In genomic region chr15:18975041-18975440, GRCm38 (mm10) we compare ENCODE assay signal across 17 mouse cellular contexts.
"Had no signal": no experiment of that assay in that cellular context is flagged by ENCODE, and none has a peak within 500 bp of the region (broad histone marks: within the 10 kb centered on the region; RNA-seq: fewer than 3 reads in every experiment).

No protein-coding gene starts in this region.

- ATAC-seq: liver, postnatal 0 days had no signal

- H3K4me1 ChIP-seq: limb, embryonic 12.5 days; liver, embryonic 13.5 days; lung, embryonic 15.5 days; megakaryocyte, embryonic 14.5 days; neural tube, embryonic 13.5 days; stomach, embryonic 15.5 days had no signal

- H3K4me3 ChIP-seq: limb, embryonic 12.5 days; liver, embryonic 13.5 days; lung, embryonic 15.5 days; megakaryocyte, embryonic 14.5 days; neural tube, embryonic 13.5 days; stomach, embryonic 15.5 days had no signal

- DNase-seq: kidney, adult 18-20 months; kidney, postnatal 10 days; kidney, postnatal 4 days; liver; liver, embryonic 13.5 days; liver, postnatal 0 days; lung, postnatal 14 days; right cerebral cortex, postnatal 14 days; thymus, adult 2 months; thymus, postnatal 25 days had no signal

- H3K9me3 ChIP-seq: limb, embryonic 12.5 days; liver, embryonic 13.5 days; lung, embryonic 15.5 days; megakaryocyte, embryonic 14.5 days; neural tube, embryonic 13.5 days; stomach, embryonic 15.5 days had no signal

- H3K36me3 ChIP-seq: limb, embryonic 12.5 days; liver, embryonic 13.5 days; lung, embryonic 15.5 days; neural tube, embryonic 13.5 days; stomach, embryonic 15.5 days had no signal

- H3K27me3 ChIP-seq: limb, embryonic 12.5 days; liver, embryonic 13.5 days; lung, embryonic 15.5 days; megakaryocyte, embryonic 14.5 days; neural tube, embryonic 13.5 days; stomach, embryonic 15.5 days had no signal

- H3K9ac ChIP-seq: limb, embryonic 12.5 days; liver, embryonic 13.5 days; liver, postnatal 0 days; lung, embryonic 15.5 days; neural tube, embryonic 13.5 days; stomach, embryonic 15.5 days had no signal

- H3K27ac ChIP-seq: limb, embryonic 12.5 days; liver, embryonic 13.5 days; lung, embryonic 15.5 days; macrophage; neural tube, embryonic 13.5 days; stomach, embryonic 15.5 days had no signal

- H3K4me2 ChIP-seq: limb, embryonic 12.5 days; liver, embryonic 13.5 days; lung, embryonic 15.5 days; midbrain, embryonic 11.5 days; neural tube, embryonic 13.5 days; stomach, embryonic 15.5 days had no signal
